Mouse (Mus musculus) heart, postnatal 0 days (tissue): ENCODE results near the gene Sox21.

Experiments used
- CTCF ChIP-seq: IDR thresholded peaks from 2 replicates; pipeline ENCODE4 v1.5.1; 2016; ENCODE audit warnings: antibody characterized with exemption, control low read depth, low read depth
- EP300 ChIP-seq: IDR thresholded peaks from 2 replicates; pipeline ENCODE4 v1.6.1; 2016; ENCODE audit warnings: antibody characterized with exemption, low read depth

DNA sequence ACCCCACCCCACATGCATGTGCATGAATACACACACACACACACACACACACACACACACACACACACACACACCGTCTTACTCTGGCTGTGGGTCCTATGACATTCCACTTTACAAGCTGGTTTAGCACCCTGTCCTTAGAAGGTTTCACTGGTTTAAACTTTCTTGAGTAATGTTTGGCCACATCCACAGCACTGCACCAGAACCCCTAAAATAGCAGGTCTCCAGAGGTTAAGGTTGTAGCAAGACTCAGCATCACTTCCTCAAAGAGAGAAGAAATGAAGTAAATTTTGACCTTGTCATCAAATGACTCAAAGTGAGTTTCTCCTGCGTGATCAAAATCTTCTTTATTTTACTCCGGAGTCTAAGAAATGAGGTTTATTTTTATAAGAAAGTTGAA is 45.4 kb upstream of the Sox21 start:
- no peak for TF ChIP-seq CTCF
- no peak for TF ChIP-seq EP300
